Mouse (Mus musculus) E14TG2a.4 (cell line): ENCODE measurements at regions not wholly inside any gene's neighbourhood (a gene's known extent, or its start where the extent isn't known, plus 50 kb on each side); places are given as distances from the start of the nearest gene placed in this dataset.

Experiments
- CTCF ChIP-seq: conservative IDR thresholded peaks from 2 replicates; pipeline ENCODE4 v1.5.1; 2014; ENCODE audit warnings: low read length
- POU5F1 ChIP-seq: IDR thresholded peaks from 2 replicates; pipeline ENCODE4 v1.6.1; 2014; ENCODE audit warnings: low read length, borderline replicate concordance

GRCm38 (mm10) chr17:16804986-16805385 is 258.9 kb upstream of the Zfp960 start:
- TF ChIP-seq POU5F1 (no peak), CTCF (no peak)
